Mouse (Mus musculus) right cerebral cortex, postnatal 14 days (tissue): ENCODE data around the gene Zdhhc18.
"Not testable (repeated sequence)": the region's sequence is repeated elsewhere in the genome, so short reads cannot be mapped to it uniquely, and the experiment has no call there.

Experiments used
- DNase-seq: peaks from one replicate; pipeline ENCODE4 v3.0.0; 2022

Zdhhc18 gene

GRCm38 (mm10) chr4:133662421-133662820, 12.5 kb upstream of the Zdhhc18 start:
- DNase-seq, result no peak

DNA sequence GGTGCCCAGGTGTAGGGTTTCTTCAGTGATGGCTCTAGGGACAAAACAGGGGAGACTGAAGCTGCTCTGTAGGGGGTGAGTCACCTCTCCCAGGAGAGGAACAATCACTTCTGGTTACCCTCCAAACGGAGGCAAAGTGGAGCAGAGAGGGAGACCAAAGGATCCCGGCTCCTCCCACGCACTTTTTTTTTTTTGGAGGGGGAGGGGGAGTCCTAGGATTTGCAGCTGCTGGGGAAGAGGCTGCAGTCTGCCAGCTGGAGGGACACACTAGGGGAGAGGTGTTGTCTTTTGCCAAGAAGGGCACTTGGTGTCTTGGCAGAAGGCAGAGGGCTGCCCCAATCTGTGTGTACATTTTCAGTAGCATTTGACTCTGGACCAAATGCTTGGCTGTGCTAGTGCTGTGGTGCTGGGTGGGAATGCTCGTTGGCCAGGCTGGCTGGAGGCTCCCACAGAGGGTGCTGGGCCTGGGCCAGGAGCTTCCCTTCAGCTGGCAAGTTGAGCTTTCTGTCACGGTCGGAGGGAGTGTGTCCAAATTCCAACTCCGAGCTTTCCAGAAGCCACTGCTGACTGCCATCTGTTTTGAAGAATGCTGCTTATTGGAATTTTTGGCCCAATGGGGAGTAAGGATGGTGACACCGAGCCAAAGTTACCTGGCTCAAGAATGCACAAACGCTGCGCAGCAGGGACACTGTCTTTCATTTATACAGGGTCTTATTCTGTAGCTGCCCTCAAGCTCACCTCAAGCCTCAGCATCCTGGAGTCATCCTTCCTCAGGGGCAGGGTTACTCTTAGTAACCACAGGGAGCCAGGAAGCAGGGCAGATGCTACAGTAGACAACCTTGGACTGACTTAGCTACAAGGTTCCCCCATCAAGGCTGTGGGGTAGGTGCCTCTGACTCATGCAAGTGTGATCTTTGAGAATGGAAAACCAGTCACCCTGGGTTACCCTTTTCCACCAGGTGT, 10.5 kb upstream of the Zdhhc18 start:
- DNase-seq, result peak; percentile 80

GRCm38 (mm10) chr4:133659497-133660192, 9.7 kb upstream of the Zdhhc18 start:
- peak; percentile 25 for DNase-seq

- DNase-seq, result no peak
Measured at GRCm38 (mm10) chr4:133658729-133659128, 8.8 kb upstream of the Zdhhc18 start.

DNA sequence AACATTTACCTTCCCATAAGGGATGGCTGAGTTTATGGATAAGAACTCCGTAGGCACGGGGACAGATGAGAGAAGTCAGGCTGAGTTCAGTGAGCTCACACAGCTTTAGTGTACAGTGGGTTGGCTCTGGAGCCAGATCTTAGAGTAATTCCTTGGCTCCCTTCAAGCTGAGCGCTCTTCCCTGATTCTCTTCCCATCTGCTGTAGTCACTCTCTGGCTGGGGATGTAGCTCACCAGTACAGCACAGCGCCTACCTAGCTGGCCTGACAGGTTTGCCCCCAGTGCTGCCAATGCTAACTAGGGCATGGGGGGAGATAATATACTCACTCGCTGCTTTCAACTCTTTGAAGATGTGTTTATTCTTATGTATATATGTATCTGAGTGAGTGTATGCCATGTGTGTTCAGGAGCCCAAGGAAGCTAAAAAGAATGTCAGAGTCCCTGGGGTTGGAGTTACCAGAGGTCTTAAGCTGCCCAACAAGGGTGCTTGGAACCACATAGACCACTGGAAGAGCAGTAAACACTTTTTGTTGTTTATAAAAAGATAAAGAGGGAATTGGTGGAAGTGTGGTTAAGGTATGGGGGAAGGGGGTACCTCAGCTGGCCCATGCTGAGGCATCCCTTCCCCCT, 8.0 kb upstream of the Zdhhc18 start:
- no peak for DNase-seq

DNA sequence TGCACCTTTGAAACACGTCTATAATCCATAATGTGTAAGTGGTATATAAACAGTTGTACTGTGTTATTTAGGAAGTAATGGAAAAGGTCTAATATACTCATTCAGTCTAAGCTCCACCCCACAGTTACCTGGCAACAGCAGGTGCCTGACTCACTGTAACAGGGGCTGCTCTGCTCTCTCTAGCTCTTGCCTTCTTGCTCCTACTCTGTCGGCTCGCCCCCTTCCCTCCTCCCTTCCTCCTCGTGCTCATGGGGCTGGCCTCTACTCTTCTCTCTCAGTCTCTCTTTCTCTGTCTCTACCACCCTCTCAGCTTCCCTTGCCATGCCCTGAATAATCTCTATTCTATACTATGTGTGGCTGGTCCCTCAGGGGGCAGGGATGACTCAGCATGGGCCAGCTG, 7.0 kb upstream of the Zdhhc18 start:
- no peak for DNase-seq

- DNase-seq, result no peak
Measured at GRCm38 (mm10) chr4:133656294-133656693, 6.3 kb upstream of the Zdhhc18 start.

DNA sequence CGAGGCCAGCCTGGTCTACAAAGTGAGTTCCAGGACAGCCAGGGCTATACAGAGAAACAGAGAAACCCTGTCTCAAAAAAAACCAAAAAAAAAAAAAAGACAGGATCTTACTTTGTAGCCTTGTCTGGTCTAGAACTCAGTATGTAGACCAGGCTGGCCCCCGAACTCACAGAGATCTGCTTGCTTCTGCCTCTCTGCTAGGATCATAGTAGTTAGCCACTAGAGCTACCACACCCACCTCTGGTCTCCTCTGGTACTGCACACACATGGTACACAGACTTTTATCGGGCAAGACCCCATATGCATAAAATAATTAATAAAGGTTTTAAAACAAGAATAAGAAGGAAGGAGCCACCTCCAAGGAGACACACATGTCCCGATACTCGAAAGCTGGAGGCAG, 4.1 kb upstream of the Zdhhc18 start:
- not testable (repeated sequence) for DNase-seq

DNA sequence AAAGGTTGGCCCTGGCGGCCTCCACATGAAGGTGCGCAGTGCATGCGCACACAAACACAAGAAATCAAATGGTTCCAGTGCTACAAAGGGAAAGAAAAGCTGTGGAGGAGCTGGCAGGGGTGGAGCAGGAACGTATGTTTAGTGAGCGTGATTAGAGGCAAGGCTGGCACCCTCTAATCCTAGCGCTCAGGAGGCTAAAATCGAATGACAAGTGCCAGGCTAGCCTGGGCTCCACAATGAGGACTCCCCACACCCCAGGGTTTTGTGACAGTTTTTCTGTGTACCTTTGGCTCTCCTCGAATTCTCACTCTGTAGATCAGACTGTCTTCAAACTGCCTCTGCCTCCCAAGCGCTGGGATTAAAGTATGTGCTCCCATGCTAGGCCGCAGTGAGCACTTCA, 2.8 kb upstream of the Zdhhc18 start:
- no peak for DNase-seq

- no peak for DNase-seq
Measured at GRCm38 (mm10) chr4:133651986-133652385, 2.0 kb upstream of the Zdhhc18 start.

- no peak for DNase-seq
Measured at GRCm38 (mm10) chr4:133651445-133651844, 1.5 kb upstream of the Zdhhc18 start.

- DNase-seq, result not testable (repeated sequence)
Measured at GRCm38 (mm10) chr4:133649464-133649863, 490 bp downstream of the Zdhhc18 start.

DNA sequence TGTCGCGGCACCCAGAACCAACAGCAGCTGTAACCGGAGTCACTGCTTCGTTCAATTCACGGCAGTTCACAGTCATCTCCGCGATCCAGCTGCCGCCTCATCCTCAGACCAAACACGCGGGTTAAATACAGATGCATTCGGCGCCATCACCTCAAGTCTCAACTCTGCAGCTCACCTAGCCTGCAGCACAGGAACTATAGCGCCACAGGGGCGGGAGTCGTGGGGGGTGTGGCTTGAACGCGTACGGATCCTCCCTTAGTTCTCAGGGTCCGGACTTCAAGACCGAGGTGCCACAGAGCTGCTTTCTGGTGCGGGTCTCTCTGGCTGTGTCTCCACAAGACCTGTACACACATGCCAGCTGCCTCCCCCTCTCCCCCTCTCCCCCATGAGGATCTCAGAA, 4.3 kb downstream of the Zdhhc18 start:
- DNase-seq, result no peak

GRCm38 (mm10) chr4:133645195-133645594, 4.8 kb downstream of the Zdhhc18 start:
- DNase-seq, result no peak

DNA sequence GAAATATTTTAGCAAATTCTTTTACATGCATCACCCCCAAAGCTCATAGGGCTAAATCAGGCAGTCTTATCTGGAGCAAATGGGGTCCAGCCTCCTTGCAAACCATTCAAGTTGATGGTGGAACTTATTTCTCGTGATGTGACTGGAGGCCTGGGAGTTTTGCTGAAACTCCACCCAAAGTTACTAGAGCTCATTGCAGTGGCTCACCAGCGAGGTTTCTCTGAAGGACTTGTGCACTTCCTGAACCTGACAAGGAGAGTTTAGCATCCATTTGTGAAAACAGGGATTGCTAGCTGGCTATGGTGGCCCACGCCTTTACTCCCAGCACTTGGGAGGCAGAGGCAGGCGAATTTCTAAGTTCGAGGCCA, 15.9 kb downstream of the Zdhhc18 start:
- no peak for DNase-seq

- DNase-seq, result peak; percentile 81
Measured at GRCm38 (mm10) chr4:133633332-133634042, 16.5 kb downstream of the Zdhhc18 start.

DNA sequence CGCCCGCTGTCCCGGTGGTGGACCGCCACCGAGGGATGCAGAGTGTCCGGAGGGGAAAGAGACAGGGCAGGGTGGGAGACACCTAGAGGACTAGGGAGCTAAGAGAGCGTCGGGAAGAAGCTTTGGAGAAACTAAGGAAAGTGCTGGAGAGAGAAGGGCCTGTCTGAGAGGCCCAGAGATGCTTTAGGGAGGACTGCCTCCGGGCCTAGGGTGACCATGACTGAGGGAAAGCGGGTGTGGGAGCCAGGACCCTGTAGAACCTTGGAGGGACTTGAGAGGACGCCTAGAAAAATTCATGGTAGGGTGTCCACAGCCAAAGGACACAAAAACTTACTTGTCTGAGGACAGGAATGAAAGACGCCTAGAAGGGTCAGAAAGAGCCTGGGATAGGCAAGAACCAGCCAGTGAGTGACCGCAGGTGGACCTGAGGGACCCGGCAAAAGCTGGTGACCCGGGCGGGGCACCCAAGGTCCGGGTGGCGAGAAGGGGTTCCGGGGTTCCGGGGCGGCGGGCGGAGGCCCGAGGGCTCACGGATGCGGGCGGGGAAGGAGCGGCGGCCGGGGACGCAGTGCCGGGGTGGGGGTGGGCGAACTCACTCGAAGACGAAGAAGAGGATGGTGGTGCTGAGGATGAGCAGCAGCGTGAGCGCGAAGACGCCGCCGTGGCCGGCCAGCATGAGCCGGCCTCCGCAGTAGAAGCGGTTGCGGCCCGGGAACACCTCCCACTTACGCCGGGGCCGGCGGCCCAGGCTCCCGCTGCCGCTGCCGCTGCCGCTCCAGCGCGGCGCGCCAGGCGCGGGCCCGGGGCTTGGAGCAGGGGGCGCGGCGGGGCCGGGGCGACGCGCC, 17.2 kb downstream of the Zdhhc18 start:
- DNase-seq, result peak; percentile 35

DNA sequence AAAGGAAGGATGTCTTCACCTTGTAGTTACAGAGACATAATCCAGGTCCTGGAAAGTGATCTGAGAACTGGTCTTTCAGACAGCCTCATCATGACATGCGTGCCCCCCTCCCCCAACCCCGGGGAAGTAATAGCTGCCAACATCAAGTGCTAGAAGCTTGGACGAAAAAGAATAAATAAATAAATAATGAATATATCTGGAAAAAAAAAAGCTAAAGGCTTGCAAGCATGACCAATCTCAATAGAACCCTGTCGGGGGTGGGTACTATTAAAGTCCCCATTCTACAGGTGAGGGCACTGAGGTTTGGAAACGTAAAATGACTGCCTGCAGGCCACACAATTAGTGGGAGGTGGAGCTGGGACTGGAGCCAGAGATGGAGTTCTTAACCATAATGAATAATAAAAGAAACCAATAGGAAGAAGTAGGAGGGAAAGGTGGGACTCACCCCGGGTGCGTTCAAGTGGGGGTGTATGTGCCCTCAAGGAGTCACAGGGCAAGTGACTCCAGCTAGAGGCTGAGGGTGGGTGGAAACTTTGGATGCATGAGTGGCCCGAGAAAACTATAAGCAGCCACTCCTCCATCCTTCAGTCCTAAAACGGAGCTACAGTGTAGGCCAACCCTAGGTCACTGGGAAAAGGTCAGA, 18.1 kb downstream of the Zdhhc18 start:
- DNase-seq, result no peak

GRCm38 (mm10) chr4:133631071-133631768, 18.7 kb downstream of the Zdhhc18 start:
- no peak for DNase-seq

- DNase-seq, result no peak
Measured at GRCm38 (mm10) chr4:133630326-133630920, 19.5 kb downstream of the Zdhhc18 start.
